Mouse (Mus musculus) left cerebral cortex, postnatal 4 days (tissue): Measurements from ENCODE around the gene Psmd9. TPM values are rescaled to one million over a fixed set of nuclear protein-coding genes. Genes with fewer than 3 reads are reported as not detected.
"Not testable (repeated sequence)": the region's sequence is repeated elsewhere in the genome, so short reads cannot be mapped to it uniquely, and the experiment has no call there.

Source experiments
- DNase-seq: peaks from one replicate; pipeline ENCODE4 v3.0.0-alpha.2; 2022
- intact Hi-C: fragments of 180-260 bp; cut with DNase I; formaldehyde crosslinking; loops from one replicate; pipeline ENCODE4 v1.15.1; 2025
- total RNA-seq, 2 experiments: library from RNA; stranded (reverse); gene quantifications; 2 replicates each; pipeline ENCODE4 v1.2.3; 2021

Psmd9 gene
- total RNA-seq, 2 experiments from 2014 or later, result 34.9 to 39.3 TPM

DNA sequence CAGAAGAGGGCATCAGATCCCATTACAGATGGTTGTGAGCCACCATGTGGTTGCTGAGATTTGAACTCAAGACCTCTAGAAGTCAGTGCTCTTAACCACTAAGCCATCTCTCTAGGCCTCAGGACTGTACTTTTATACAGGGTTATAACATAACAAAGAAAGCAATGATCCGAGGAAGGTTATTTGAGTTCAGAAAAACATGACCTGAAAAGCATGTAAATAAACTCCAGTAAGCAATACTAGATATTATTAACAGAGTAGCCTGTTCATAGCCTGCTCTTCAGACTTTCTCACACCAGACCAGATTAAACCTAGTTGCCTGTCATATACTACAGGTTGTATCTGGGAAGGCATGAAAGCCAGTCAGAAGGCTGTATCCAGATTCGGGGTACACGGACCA lies 18.1 kb downstream of the Psmd9 start:
- no peak for DNase-seq
- intact Hi-C loops, result no loop called here

DNA sequence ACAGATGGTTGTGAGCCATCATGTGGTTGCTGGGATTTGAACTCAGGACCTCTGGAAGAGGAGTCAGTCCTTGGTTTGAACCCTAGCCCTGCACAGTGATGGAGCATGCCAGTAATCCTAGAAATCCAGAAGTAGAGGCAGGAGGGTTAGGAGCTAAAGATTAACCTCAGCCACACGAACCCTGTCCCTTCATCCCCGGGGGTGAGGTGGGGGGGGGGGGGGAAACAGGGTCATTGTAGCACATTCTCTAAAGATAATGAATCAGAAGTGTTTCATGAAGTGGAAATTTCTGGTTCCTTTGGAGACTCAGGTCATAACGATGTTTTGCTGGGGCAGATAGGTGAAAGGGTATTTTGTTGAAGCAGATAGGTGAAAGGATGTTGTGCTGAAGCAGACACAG lies 21.7 kb downstream of the Psmd9 start:
- no peak for DNase-seq
- intact Hi-C loops, result no loop called here

DNA sequence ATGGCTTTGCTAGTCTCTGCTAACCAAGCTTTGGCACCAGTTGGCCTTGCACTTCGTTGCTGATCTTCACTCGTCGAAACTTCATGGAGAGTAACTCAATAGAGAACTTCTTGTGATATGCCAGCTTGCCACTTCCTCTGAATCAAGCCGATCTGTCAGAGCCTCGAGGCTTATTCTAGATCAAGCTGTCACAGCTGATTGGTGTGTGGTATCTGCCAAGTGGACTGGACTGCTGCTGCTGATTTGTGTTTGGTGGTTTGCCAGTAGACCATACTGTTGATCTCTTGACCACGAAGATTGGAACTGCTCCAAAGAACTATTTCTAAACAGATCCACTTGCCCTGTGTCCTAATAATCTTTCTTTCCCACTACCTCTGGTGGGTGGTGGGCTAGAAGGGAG lies 22.2 kb downstream of the Psmd9 start:
- intact Hi-C loops, result no loop called here
- no peak for DNase-seq

DNA sequence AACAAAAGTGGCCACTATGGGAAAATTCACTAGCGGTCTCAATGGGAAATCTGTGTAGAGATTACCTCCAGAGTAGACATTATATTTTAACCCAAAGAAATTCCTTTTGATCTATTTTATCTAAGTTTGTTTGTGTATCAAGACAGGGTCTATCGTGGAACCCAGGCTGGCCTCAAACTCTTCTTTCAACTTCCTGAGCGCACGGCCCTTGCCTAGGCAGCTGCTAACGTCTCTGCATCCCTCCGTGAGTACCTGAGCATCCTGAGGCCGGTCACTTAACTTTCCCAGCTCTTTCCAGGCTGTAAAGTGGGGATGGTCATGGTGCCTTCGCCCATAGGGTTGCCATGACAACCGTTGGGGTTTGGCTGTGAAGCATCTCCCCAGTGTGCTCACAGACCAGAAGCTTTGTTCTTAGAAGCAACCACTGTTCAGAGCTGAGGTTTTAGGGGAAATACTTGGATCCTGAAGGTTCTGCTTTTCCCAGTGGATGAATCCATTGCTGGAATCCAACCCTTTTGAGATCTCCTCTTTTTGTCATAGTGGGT lies 23.5 kb downstream of the Psmd9 start:
- intact Hi-C loops, result no loop called here
- DNase-seq, result no peak

DNA sequence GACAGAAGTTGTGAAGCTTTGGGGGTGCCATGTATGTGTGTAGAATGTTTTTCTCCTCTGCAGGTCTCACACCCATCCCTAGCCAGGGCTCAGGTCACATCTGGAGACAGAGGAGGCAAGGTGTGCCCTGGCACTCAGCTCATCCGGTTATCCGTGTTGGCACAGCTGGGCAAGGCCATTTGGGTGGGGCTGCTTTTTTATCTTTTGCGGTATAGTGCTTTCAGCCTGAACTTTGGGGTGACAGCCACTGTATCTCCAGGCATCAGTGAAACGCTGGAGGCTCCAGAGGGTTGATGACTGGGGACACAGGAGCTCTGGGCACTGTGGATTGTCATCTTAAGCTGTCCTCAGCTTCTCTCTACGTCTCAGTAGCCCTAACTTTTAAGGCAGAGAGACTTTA lies 24.2 kb downstream of the Psmd9 start:
- intact Hi-C loops, result no loop called here

DNA sequence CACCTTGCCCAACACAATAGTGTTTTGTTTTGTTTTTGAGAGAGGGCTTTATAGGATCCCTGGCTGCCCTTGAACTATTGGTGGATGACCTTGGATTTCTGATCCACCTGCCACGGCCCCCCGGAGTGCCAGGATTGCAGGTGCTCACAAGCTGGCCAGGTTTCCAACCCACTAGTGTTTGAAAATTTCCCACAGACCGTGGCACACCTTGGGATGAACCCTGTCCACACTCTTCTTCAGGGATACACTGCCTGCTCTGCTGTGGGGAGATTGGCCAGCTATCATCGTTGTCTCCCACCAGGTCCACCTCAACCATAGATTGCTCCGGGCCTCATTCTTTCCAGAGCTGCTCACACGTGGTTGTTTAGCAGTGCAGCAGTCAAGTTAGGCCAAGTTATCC lies 25.6 kb downstream of the Psmd9 start:
- intact Hi-C loops, result no loop called here
- no peak for DNase-seq

More for the DNA sequence above, 24.2 kb downstream of the Psmd9 start:
- DNase-seq, result no peak

DNA sequence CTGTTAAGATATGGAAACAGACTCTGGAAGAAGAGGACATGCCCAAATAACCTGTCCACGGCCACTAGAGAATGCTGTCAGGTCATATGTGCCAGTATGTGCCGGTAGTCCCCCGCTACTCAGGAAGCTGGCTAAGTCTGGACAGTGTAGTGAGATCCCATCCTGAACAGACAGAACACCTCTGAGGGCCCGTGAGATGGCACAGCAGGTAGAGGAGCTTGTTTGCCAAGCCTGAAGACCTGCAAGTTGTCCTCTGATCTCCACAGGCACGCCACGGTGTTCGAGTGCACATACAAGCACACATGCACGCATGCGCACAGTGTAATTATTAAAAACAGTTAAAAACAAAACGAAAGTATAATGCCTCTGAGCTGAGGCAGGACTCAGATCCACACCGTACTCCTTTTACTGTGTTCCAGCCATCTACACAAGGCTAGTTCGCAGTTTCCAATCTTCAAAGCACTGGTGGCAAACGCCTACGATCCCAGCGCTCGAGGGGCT lies 26.3 kb downstream of the Psmd9 start:
- DNase-seq, result no peak
- intact Hi-C loops, result no loop called here

DNA sequence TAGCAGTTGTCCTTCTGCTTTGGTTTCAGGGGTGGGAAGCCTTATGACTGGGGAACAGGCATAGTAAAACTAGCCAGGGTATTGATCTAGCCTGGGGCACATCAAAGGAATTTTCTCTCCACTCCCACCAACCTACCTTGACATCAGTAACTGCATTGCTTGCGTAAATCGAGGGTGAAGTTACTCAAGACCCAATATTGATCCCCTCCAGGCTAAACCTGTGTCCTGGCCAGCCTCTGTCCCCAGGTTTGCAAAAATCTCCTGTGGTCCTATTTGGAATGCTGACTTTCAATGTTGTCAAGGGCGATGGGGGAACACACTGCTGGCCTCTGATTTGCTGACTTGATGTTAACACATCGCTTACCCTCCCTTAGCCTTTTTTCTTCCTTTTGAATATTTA lies 27.5 kb downstream of the Psmd9 start:
- DNase-seq, result no peak
- intact Hi-C loops, result no loop called here

DNA sequence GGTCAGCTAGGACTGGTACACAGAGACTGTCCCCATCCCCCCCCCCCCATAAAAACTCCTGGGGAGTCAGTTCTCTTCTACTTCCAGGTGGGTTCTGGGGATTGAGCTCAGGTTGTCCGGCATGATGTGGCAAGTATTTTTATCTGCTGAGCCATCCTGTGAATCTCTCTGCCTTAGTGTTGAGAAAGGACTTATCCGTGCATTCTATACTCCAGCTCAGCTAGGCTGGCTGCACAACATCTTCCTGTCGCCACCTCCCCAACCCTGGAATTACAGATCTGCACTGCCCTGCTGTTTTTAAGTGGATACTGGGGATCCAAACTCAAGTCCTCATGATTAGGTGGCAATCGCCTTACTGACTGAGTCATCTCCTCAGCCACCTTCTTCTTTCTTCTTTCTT lies 29.3 kb downstream of the Psmd9 start:
- intact Hi-C loops, result no loop called here
- no peak for DNase-seq

DNA sequence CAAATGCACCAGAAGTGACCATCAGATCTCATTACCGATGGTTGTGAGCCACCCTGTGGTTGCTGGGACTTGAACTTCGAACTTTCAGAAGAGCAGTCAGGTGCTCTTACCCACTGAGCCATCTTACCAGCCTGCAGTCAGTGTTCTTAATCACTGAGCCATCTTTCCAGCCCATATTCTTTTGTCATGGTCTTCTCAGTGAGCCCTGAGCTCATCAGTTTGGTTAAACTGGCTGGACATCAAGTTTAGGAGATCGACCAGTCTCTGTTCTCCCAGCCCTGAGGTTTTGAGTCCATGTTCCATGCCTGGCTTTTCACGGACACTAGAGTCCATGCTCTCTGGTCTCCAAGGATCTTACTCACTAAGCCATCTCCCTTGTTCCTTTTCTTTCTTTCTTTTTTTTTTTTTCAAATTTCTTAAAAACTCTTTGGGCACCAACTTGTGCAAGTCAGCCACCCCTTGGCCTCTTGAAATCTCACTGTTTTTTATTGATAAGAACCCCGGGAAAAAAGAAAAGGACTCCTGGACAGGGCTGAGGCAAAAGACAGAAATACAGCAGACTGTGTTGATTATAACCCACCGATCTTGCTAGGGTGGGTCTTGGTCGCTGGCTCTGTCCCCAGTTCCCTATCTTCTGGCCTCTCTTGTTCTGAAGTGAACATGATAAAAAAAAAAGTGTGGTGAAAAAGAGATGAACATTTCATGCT lies 31.8 kb downstream of the Psmd9 start:
- DNase-seq, intact Hi-C loops: not testable (repeated sequence)

DNA sequence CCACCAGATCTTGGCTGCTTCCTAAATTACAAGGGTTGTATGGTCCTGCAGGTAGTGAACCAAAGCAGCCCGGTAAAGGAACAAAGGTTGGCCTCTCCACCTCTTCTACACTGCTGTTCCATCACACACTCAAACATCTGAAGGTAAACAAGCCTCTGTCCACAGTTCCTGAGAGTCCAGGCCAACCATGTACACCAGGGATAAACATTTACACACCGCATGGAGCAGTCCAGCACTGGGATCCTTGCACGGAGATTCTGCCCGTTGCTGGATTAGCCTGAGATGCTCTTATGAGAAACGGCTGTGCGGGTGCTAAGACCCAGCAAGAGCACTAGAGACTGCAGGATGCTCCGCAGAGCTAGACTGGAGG lies 32.3 kb downstream of the Psmd9 start:
- intact Hi-C loops, result no loop called here

DNA sequence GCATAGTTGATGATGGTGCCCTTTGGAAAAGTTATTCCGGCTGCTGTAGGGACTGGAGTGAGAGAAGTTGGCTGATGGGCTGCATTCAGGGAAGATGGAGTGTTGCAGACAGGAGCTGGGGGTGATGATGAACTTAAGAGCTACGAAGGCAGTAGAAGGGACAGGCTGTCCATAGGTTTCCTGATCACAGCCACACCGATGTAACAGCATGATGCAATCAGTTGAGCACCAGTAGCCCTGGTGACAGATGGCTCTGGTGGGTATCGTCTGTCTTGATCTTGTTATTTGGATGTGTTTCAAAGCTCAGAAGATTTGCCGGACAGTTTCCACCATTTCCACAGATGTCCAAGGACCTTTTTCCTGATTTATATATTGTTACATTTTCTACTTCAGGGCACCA lies 32.8 kb downstream of the Psmd9 start:
- peak; percentile 51 for DNase-seq
- intact Hi-C loops, result no loop called here

More for the DNA sequence above, 32.3 kb downstream of the Psmd9 start:
- no peak for DNase-seq

DNA sequence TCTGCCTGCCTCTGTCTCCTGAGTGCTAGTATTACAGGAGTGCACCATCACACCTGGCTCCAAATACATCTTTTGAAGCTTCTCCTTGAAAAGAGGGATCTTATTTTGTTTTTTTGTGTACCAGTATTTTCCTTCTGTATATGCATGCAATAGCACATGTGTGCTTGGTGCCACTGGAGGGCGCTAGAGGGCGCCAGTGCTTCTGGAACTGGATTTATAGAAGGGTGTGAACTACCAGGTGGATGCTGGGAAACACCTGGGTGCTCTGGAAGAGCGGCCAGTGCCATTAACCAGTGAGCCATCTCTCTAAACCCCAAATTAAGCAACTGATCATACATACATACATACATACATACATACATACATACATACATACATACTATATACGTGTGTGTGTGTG lies 33.6 kb downstream of the Psmd9 start:
- DNase-seq, intact Hi-C loops: not testable (repeated sequence)

DNA sequence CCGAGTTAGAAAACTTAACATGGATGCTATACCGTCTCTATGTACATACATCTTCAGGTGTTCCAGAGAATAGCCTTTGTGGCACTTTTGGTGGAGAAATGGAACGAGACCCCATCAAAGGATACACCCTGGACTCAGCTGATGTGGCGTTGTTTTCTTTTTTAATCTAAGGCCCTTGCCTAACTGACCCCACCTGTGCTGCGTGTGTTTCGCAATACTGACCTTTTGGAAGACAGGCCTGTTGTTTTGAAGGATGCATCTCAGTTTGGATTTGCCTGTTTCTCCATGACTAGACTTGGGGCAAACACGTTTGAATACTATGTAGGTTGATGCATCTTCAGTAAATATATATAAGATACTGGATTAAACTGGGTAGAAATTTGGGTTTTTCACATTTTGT lies 34.4 kb downstream of the Psmd9 start:
- DNase-seq, intact Hi-C loops: not testable (repeated sequence)

DNA sequence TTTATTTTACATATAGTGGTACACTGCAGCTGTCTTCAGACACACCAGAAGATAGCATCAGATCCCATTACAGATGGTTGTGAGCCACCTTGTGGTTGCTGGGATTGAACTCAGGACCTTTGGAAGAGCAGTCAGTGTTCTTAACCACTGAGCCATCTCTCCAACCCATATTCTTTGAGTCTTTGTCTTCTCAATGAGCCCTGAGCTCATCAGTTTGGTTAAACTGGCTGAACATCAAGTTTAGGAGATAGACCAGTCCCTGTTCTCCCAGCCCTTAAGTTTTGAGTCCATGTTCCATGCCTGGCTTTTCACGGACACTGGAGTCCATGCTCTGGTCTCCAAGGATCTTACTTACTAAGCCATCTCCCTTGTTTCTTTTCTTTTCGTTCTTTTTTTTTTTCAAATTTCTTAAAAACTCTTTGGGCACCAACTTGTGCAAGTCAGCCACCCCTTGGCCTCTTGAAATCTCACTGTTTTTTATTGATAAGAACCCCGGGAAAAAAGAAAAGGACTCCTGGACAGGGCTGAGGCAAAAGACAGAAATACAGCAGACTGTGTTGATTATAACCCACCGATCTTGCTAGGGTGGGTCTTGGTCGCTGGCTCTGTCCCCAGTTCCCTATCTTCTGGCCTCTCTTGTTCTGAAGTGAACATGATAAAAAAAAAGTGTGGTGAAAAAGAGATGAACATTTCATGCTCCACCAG lies 53.3 kb downstream of the Psmd9 start:
- DNase-seq, intact Hi-C loops: not testable (repeated sequence)

DNA sequence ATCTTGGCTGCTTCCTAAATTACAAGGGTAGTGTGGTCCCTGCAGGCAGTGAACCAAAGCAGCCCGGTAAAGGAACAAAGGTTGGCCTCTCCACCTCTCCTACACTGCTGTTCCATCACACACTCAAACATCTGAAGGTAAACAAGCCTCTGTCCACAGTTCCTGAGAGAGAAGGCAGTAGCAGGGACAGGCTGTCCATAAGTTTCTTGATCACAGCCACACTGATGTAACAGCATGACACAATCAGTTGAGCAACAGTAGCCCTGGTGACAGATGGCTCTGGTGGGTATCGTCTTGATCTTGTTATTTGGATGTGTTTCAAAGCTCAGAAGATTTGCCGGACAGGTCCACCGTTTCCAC lies 53.8 kb downstream of the Psmd9 start:
- intact Hi-C loops, result no loop called here

DNA sequence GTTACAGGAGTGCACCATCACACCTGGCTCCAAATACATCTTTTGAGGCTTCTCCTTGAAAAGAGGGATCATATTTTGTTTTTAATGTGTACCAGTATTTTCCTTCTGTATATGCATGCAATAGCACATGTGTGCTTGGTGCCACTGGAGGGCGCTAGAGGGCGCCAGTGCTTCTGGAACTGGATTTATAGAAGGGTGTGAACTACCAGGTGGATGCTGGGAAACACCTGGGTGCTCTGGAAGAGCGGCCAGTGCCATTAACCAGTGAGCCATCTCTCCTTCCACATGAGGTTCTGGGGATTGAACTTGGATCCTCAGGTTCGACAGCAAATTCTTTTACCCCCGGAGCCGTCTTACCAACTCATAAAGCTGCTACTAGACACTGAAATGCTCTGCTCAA lies 54.6 kb downstream of the Psmd9 start:
- intact Hi-C loops, DNase-seq: not testable (repeated sequence)

More for the DNA sequence above, 53.8 kb downstream of the Psmd9 start:
- DNase-seq, result peak; percentile 21

DNA sequence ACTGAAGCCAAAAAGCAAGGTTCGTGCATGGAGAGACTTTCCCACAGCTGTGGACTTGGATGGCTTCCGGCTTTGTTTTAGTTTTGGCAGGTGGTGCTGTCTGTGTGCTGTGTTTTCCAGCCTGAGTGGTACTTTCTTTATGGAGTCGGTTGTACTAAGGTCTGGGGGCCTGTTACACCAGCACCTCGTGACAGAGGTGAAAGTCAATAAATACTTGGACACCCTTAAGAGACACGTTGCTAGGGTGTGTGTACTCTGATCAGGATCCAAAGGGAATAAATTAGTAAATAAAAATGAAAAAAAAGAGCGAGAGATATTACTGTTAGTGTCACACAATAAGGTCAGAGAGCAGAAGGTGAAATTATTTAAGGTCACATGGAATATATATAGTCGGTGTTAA lies 57.6 kb downstream of the Psmd9 start:
- intact Hi-C loops, result no loop called here
- DNase-seq, result no peak

DNA sequence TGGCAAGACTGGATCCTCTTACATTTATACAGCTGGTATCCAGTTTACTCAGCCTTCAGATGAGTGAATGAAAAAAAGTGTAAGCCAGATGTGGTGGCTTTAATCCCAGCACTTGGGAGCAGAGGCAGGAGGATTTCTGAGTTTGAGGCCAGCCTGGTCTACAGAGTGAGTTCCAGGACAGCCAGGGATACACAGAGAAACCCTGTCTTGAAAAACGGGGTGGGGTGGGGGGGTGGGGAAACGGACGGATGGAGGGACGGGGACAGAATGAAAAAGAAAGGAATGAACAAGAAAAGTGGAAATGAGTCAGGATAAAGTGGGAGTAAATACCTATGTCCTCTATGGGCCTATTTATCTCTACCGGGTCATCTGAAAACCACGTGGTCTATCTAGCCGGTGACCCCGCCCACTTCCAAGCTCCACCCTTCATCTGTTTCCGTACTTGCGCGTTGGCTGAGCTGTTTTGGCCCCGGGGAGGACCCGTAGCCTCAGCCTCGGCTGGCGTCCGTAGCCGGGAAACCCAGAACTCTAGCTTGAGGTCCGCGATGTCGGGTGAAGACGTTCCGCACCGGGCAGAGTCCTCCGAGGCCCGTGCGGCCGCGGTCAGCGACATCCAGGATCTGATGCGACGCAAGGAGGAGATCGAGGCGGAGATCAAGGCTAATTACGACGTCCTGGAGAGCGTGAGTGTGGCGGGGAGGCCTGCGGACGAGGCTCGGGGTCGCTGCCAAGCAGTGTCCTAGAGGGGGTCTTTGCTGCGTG lies 58.7 kb downstream of the Psmd9 start:
- DNase-seq, result peak; percentile 97
- intact Hi-C loops, result no loop called here

DNA sequence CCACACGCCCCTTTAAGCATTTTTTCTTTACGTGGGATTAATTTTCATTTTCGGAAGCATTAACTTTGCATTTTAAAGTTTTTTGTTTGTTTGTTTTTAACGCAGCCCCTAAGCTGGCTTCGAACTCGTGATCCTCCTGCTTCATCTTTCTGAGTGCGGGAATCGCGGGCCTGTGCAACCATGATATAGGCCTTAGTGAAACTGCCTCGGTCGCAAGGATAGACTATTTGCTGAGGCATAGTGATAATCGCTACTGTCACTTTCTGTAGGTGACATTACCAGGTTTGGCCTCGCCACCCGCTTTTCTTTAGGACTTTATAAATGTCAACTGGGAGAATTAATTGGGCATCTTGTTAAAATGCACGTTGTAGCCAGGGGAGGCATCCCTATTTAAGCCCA lies 59.3 kb downstream of the Psmd9 start:
- intact Hi-C loops, result no loop called here

DNA sequence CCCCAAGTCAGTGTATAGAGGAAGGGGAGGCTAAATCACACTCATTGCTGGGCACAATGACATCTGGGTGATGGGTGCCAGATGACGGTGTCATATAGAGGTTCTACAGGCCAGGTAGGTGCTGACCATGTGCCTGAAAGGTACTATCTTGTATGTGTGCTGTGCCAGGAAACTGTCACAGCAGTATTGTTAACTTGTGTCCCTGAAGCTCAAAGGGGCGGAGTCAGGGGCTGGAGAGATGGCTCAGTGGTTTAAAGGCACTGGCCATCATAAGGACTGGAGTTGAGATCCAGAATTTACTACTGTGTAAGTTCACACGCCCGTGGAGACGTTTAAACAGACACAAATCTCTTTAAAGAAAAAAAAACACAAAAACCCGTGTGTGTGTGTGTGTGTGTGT lies 60.1 kb downstream of the Psmd9 start:
- intact Hi-C loops, result no loop called here
- DNase-seq, result no peak

More for the DNA sequence above, 59.3 kb downstream of the Psmd9 start:
- DNase-seq, result no peak
